Mouse (Mus musculus) heart, embryonic 10.5 days (tissue): Measurements from ENCODE around the gene Alk. TPM values are rescaled to one million over a fixed set of nuclear protein-coding genes. Genes with fewer than 3 reads are reported as not detected.

Experiments
- DNase-seq: peaks from one replicate; pipeline ENCODE4 v3.0.0-alpha.2; 2017; ENCODE audit warnings: low spot score
- H3K27ac ChIP-seq: fragments of 300-500 bp; sonication (generic); 2 replicates; pipeline ENCODE4 v1.5.1; 2016; ENCODE audit warnings: mild to moderate bottlenecking
- H3K27me3 ChIP-seq: fragments of 300-500 bp; sonication (generic); 2 replicates; pipeline ENCODE4 v1.6.1; 2016; ENCODE audit warnings: mild to moderate bottlenecking; ENCODE audit not compliant: poor library complexity, insufficient read depth, severe bottlenecking
- H3K36me3 ChIP-seq: fragments of 300-500 bp; sonication (generic); 2 replicates; pipeline ENCODE4 v1.6.1; 2016; ENCODE audit warnings: mild to moderate bottlenecking, moderate library complexity
- H3K4me1 ChIP-seq: fragments of 300-500 bp; sonication (generic); 2 replicates; pipeline ENCODE4 v1.6.1; 2016; ENCODE audit warnings: mild to moderate bottlenecking
- H3K4me3 ChIP-seq: fragments of 300-500 bp; sonication (generic); 2 replicates; pipeline ENCODE4 v1.5.1; 2016; ENCODE audit warnings: mild to moderate bottlenecking, moderate library complexity
- H3K9me3 ChIP-seq: fragments of 300-500 bp; sonication (generic); 2 replicates; pipeline ENCODE4 v1.6.1; 2016; ENCODE audit warnings: mild to moderate bottlenecking, moderate library complexity
- WGBS: fragments of 180-500 bp; shearing (Covaris S2); methylation state at CpG from one replicate; pipeline ENCODE4 v1.1.7; 2016; 5-methylcytosine and 5-hydroxymethylcytosine counted together
- polyA plus RNA-seq: library from polyadenylated mRNA; unstranded; fragments of >200 nt; fragmentation: Nextera tagmentation; extraction: Ambion mirVana; gene quantifications from 2 replicates; pipeline ENCODE4 v1.2.1, GENCODE M21; 2016

Alk gene
- polyA plus RNA-seq: 0.70 and 0.78 TPM in 2 replicates

DNA sequence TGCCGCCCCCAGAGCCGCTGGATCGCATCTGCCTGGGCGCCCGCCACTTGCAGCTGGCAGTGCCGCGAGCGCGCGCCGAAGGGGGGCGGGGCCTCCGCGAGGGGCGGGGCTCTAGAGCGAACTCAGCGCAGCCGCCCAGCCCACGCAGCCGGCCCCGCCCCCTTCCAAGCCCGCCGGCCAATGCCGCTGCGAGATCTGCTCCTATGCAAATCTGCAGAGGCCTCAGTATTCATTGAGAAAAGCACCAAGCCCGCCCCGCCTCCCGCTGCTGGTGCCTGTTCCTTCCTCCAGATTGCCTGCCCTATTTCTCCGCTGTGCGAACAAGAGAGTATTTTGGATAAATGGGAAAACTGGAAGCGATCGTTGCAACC is at the start of gene Alk:
Gene Alk (minus strand): TSS at position 18 of the 371 bp plus-strand sequence.
- Histone ChIP-seq H3K27me3 (peaks cover 32% of the 10 kb centered on the region), H3K9me3 (no peaks in the 10 kb centered on the region), H3K4me1 (peaks cover 17% of the 10 kb centered on the region), H3K27ac (no peak within 1 kb of the TSS), H3K36me3 (no peaks in the 10 kb centered on the region), H3K4me3 (peak within 1 kb of the TSS; percentile 67)
- DNase-seq: peak; percentile 94
- WGBS: 1% methylated on average over 32 of the region's 32 CpGs

- H3K9me3 ChIP-seq: no peaks in the 10 kb centered on the region
- no peak for DNase-seq
- H3K27ac ChIP-seq: no peak overlapping the region
- H3K4me3 ChIP-seq: no peak overlapping the region
- no peaks in the 10 kb centered on the region for H3K36me3 ChIP-seq
- no peaks in the 10 kb centered on the region for H3K27me3 ChIP-seq
- H3K4me1 ChIP-seq: peaks cover 6% of the 10 kb centered on the region
- WGBS: 67% methylated on average over 1 of the region's 1 CpGs
Observed at GRCm38 (mm10) chr17:72652801-72653200, 48.4 kb upstream of the Alk start.

DNA sequence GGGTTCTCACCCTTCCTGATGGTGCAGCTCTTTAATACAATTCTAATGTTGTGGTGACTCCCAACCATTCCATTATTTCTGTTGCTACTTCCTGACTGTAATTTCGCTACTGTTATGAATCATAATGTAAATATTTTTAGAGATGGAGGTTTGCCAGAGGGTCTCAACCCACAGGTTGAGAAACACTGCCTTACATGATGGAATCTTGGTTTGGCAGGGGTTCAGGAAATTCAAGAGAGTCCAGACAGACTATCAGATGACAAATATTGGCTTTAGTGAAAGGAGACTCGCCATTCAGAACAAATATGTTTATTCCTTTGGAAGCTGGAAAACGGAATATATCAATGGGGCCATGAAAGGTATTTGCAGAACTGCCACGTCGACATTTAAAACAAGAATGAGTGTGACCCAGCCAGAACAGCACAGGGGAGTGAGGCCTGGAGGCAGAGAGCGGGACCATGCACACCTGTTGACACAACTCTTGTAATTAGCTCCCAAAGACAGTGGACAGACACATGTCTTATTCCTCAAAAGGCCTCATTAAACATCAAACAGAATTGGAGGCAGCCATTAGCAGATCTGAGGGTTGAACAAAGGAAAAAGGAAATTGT is 44.3 kb upstream of the Alk start:
- Histone ChIP-seq H3K4me3 (no peak overlapping the region), H3K27ac (no peak overlapping the region), H3K4me1 (peaks cover 5% of the 10 kb centered on the region; the same call in 1 of the 2 replicates), H3K27me3 (no peaks in the 10 kb centered on the region), H3K36me3 (no peaks in the 10 kb centered on the region), H3K9me3 (no peaks in the 10 kb centered on the region)
- no peak for DNase-seq
- 70% methylated on average over 6 of the region's 6 CpGs for WGBS

- WGBS: 83% methylated on average over 5 of the region's 5 CpGs
- Histone ChIP-seq H3K27ac (no peak overlapping the region), H3K4me3 (no peak overlapping the region), H3K4me1 (peaks cover 5% of the 10 kb centered on the region; the same call in 1 of the 2 replicates), H3K9me3 (no peaks in the 10 kb centered on the region), H3K36me3 (no peaks in the 10 kb centered on the region), H3K27me3 (no peaks in the 10 kb centered on the region)
- peak; percentile 47 for DNase-seq
Observed at GRCm38 (mm10) chr17:72646167-72646566, 41.7 kb upstream of the Alk start.

DNA sequence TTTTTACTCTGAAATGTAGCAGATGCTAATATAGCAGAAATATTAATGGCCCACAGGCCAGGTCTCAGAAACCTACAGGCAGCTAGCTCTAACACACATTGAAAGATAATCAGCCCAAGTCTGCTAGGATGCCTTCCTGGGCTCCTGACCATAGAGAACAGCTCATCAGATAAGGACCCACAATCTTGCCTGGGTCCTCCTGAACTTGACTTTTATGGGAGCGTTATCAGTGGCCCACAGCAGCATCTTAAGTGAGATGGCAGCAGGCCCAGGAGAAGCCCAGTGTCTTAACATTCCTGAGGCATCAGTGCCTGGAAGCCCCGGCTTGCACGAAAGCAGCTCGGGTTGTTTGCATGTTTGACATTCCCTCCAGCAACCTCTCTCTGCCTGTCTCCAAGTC is 35.7 kb upstream of the Alk start:
- Histone ChIP-seq H3K27me3 (no peaks in the 10 kb centered on the region), H3K36me3 (no peaks in the 10 kb centered on the region), H3K4me3 (no peak overlapping the region), H3K9me3 (no peaks in the 10 kb centered on the region), H3K27ac (no peak overlapping the region), H3K4me1 (peaks cover 7% of the 10 kb centered on the region; the same call in 1 of the 2 replicates)
- DNase-seq: no peak
- 31% methylated on average over 4 of the region's 4 CpGs for WGBS

GRCm38 (mm10) chr17:72639400-72639799 is 35.0 kb upstream of the Alk start:
- Histone ChIP-seq H3K4me1 (peaks cover 6% of the 10 kb centered on the region; the same call in 1 of the 2 replicates), H3K27me3 (no peaks in the 10 kb centered on the region), H3K4me3 (no peak overlapping the region), H3K27ac (no peak overlapping the region), H3K9me3 (no peaks in the 10 kb centered on the region), H3K36me3 (no peaks in the 10 kb centered on the region)
- WGBS: 81% methylated on average over 7 of the region's 7 CpGs
- peak; percentile 60 for DNase-seq

DNA sequence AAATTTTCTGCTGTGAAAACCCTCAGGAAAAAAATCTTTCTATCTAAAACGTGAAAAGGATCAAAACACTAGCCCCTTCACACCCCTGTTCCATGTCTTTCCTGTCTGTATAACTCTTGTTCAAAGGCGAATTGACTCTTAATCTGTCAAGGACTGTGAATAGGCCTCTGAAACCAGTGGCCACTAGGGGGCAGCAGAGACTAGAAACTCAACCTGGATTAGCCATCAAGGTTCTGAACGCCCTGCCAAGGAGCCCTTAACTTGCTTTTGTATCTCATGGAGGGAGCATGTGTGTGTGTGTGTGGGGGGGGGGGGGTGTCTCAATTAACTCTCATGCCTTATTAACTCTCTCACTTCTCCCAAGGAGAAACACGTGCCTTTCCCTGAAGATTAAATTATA is 1.8 kb upstream of the Alk start:
- no peak overlapping the region for H3K27ac ChIP-seq
- peaks cover 17% of the 10 kb centered on the region for H3K4me1 ChIP-seq
- no peaks in the 10 kb centered on the region for H3K36me3 ChIP-seq
- DNase-seq: peak; percentile 84
- 17% methylated on average over 4 of the region's 4 CpGs for whole genome bisulfite sequencing
- peaks cover 32% of the 10 kb centered on the region for H3K27me3 ChIP-seq
- no peaks in the 10 kb centered on the region for H3K9me3 ChIP-seq
- no peak overlapping the region for H3K4me3 ChIP-seq

GRCm38 (mm10) chr17:72603886-72604609 is 379 bp downstream of the Alk start:
- DNase-seq: no peak

DNA sequence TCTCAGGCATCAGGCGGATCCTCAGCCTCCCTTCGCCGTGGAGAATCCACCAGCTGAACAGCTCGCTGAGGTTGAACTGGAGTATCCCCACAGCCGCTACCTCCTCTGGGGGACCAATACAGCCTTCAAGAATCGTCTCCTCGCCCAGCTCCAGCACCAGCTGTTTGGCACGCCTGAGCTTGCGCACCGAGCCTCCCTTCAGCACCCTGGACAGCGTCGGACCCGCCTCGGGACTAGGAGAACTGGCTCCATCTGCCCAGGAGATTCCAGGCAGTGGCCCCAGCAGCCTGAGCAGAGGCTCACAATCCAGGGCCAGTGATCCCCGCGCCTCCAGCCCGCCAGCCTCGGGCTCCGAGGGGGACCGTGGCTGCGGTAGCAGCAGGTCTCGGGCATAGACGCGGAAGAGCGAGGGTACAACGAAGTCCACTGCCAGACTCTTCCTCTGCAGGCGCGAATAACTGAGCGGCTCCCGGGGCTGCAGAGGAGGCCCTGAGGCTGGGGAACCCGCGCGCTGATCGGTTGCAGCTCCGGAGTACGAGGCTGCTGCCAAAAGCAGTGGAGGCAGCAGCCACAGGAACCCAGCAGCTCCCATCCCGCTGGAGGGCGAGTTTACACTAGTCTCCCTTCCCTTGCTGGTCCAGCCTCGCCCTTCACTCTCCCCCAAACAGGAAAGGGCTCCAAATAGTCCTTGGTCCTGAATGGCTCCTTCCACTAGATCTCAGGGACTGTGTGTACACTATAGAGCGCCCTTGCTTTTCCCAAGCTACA is 1.1 kb downstream of the Alk start:
- Histone ChIP-seq H3K4me3 (peak overlapping the region; percentile 67), H3K4me1 (peaks cover 17% of the 10 kb centered on the region), H3K36me3 (no peaks in the 10 kb centered on the region), H3K9me3 (no peaks in the 10 kb centered on the region), H3K27me3 (peaks cover 32% of the 10 kb centered on the region), H3K27ac (no peak overlapping the region)
- WGBS: 2% methylated on average over 40 of the region's 40 CpGs
- DNase-seq: peak; percentile 90

More at GRCm38 (mm10) chr17:72603886-72604609, 379 bp downstream of the Alk start:
- Histone ChIP-seq H3K36me3 (no peaks in the 10 kb centered on the region), H3K9me3 (no peaks in the 10 kb centered on the region), H3K4me3 (peak overlapping the region; percentile 67), H3K27me3 (peaks cover 32% of the 10 kb centered on the region), H3K27ac (no peak overlapping the region), H3K4me1 (peaks cover 17% of the 10 kb centered on the region)
- 3% methylated on average over 51 of the region's 51 CpGs for WGBS

GRCm38 (mm10) chr17:72600806-72601205 is 3.6 kb downstream of the Alk start:
- Histone ChIP-seq H3K4me3 (no peak overlapping the region), H3K27me3 (peaks cover 32% of the 10 kb centered on the region), H3K36me3 (no peaks in the 10 kb centered on the region), H3K4me1 (peaks cover 17% of the 10 kb centered on the region), H3K9me3 (no peaks in the 10 kb centered on the region), H3K27ac (no peak overlapping the region)
- no peak for DNase-seq
- 86% methylated on average over 5 of the region's 5 CpGs for WGBS

DNA sequence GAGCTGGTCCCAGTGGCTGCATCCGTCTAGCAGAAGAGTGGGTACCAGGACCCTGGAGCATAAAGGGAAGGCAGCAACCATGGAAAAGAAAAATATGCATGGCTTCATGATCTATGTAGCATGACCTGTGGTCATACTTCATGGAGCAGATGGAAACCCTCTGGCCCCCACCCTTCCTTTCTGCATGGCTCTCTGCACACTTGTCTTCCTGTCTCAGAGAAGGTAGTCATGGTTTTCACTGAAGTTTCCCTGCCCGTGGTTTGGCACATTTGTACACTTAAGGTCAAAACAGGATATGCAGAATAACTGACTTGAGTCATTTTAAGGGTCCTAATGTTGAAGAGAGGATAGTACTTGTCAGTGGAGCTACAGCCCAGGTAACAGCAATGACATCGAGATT is 16.8 kb downstream of the Alk start:
- Histone ChIP-seq H3K27ac (no peak overlapping the region), H3K9me3 (no peaks in the 10 kb centered on the region), H3K4me1 (no peaks in the 10 kb centered on the region), H3K36me3 (no peaks in the 10 kb centered on the region), H3K27me3 (no peaks in the 10 kb centered on the region), H3K4me3 (no peak overlapping the region)
- 84% methylated on average over 3 of the region's 3 CpGs for WGBS
- no peak for DNase-seq

GRCm38 (mm10) chr17:72580142-72580541 is 24.3 kb downstream of the Alk start:
- 77% methylated on average over 4 of the region's 4 CpGs for WGBS
- Histone ChIP-seq H3K36me3 (no peaks in the 10 kb centered on the region), H3K9me3 (no peaks in the 10 kb centered on the region), H3K27me3 (no peaks in the 10 kb centered on the region), H3K27ac (no peak overlapping the region), H3K4me1 (no peaks in the 10 kb centered on the region), H3K4me3 (no peak overlapping the region)
- no peak for DNase-seq

- Histone ChIP-seq H3K27ac (no peak overlapping the region), H3K27me3 (no peaks in the 10 kb centered on the region), H3K9me3 (no peaks in the 10 kb centered on the region), H3K36me3 (no peaks in the 10 kb centered on the region), H3K4me3 (no peak overlapping the region), H3K4me1 (no peaks in the 10 kb centered on the region)
- no peak for DNase-seq
- 91% methylated on average over 9 of the region's 9 CpGs for WGBS
Observed at GRCm38 (mm10) chr17:72579321-72579720, 25.1 kb downstream of the Alk start.
